Mouse (Mus musculus): ENCODE data around the gene C1qtnf2. TPM values are rescaled to one million over a fixed set of nuclear protein-coding genes. Genes with fewer than 3 reads are reported as not detected.

The C1qtnf2 gene
- total RNA-seq, 2 experiments from 2014 or later, result 10.5 to 13.2 TPM

GRCm38 (mm10) chr11:43537074-43537473 is 63.0 kb downstream of the C1qtnf2 start:
- no peak for DNase-seq

GRCm38 (mm10) chr11:43539863-43540262 is 65.8 kb downstream of the C1qtnf2 start:
- no peak for DNase-seq

Other genes starting within 250 kb of the C1qtnf2 start
- 10 to 100 TPM; 83.5 to 98.0 TPM for gene Pttg1, start 48.0 kb upstream of the C1qtnf2 start, total RNA-seq (2021)
- 10 to 100 TPM; 25.8 to 28.6 TPM for gene Slu7, start 40.5 kb upstream of the C1qtnf2 start, total RNA-seq (2021)
- 10 to 100 TPM; 10.4 to 12.0 TPM for gene Ccnjl, start 54.5 kb downstream of the C1qtnf2 start, total RNA-seq (2021)
- 1 to 10 TPM; 3.3 to 3.8 TPM for gene 4933415A04Rik, start 112.8 kb downstream of the C1qtnf2 start, total RNA-seq (2021)
- not detected for gene Fabp6, start 127.3 kb downstream of the C1qtnf2 start, total RNA-seq (2021)
- gene Pwwp2a, start 207.7 kb downstream of the C1qtnf2 start, total RNA-seq (2021), result 10 to 100 TPM; 38.7 to 39.4 TPM

Data from heart, postnatal 4 days (tissue).